Mouse (Mus musculus) forebrain, embryonic 13.5 days (tissue): ENCODE measurements at regions not wholly inside any gene's neighbourhood (a gene's known extent, or its start where the extent isn't known, plus 50 kb on each side); places are given as distances from the start of the nearest gene placed in this dataset.
A peak's percentile ranks its signal among the peaks of the same experiment; 100 is the strongest.

Source experiments
- ATAC-seq: fragments of 200-750 bp; cut with Nextera tagmentation; 2 replicates; pipeline ENCODE4 v1.8.0; 2017
- H3K27ac ChIP-seq: fragments of 300-500 bp; sonication (generic); 2 replicates; pipeline ENCODE4 v1.5.1; 2015; ENCODE audit warnings: inconsistent platforms, mild to moderate bottlenecking, moderate library complexity
- H3K27me3 ChIP-seq: fragments of 300-500 bp; sonication (generic); 2 replicates; pipeline ENCODE4 v1.6.1; 2015; ENCODE audit warnings: mild to moderate bottlenecking, inconsistent platforms
- H3K36me3 ChIP-seq: fragments of 300-500 bp; sonication (generic); 2 replicates; pipeline ENCODE4 v1.6.1; 2015; ENCODE audit warnings: mild to moderate bottlenecking, inconsistent platforms; ENCODE audit not compliant: poor library complexity, severe bottlenecking
- H3K4me1 ChIP-seq: fragments of 300-500 bp; sonication (generic); 2 replicates; pipeline ENCODE4 v1.6.1; 2015; ENCODE audit warnings: inconsistent platforms
- H3K4me2 ChIP-seq: fragments of 300-500 bp; sonication (generic); 2 replicates; pipeline ENCODE4 v1.6.1; 2015; ENCODE audit warnings: inconsistent platforms, mild to moderate bottlenecking, moderate library complexity
- H3K4me3 ChIP-seq: fragments of 300-500 bp; sonication (generic); 2 replicates; pipeline ENCODE4 v1.5.1; 2015; ENCODE audit warnings: mild to moderate bottlenecking, inconsistent platforms
- H3K9ac ChIP-seq: fragments of 300-500 bp; sonication (generic); 2 replicates; pipeline ENCODE4 v1.6.1; 2015; ENCODE audit warnings: mild to moderate bottlenecking, inconsistent platforms
- H3K9me3 ChIP-seq: fragments of 300-500 bp; sonication (generic); replicated peaks from 2 replicates; pipeline ENCODE4 v1.6.1; 2016; ENCODE audit warnings: inconsistent platforms
- WGBS: fragments of 180-500 bp; shearing (Covaris S2); methylation state at CpG from one replicate; pipeline ENCODE4 v1.1.7; 2015; 5-methylcytosine and 5-hydroxymethylcytosine counted together

GRCm38 (mm10) chr3:65449176-65449575 lies 56.8 kb upstream of the Ssr3 start:
- H3K9ac ChIP-seq: no peak overlapping the region
- no peak overlapping the region for H3K27ac ChIP-seq
- no peaks in the 10 kb centered on the region for H3K27me3 ChIP-seq
- no peaks in the 10 kb centered on the region for H3K4me1 ChIP-seq
- no peak for ATAC-seq
- H3K4me2 ChIP-seq: no peak overlapping the region
- H3K36me3 ChIP-seq: no peaks in the 10 kb centered on the region
- H3K9me3 ChIP-seq: no peaks in the 10 kb centered on the region
- H3K4me3 ChIP-seq: no peak overlapping the region
- WGBS: 90% methylated on average over 1 of the region's 1 CpGs

- 28% methylated on average over 1 of the region's 1 CpGs for WGBS
- H3K9ac ChIP-seq: no peak overlapping the region
These were observed 51.3 kb upstream of the Ssr3 start for GRCm38 (mm10) chr3:65443701-65444100.

GRCm38 (mm10) chr3:65442946-65443345 lies 50.5 kb upstream of the Ssr3 start:
- no peak overlapping the region; the same call in 1 of the 2 replicates for H3K27ac ChIP-seq
- H3K4me3 ChIP-seq: no peak overlapping the region
- no peak for ATAC-seq
- no peaks in the 10 kb centered on the region for H3K27me3 ChIP-seq
- no peak overlapping the region for H3K9ac ChIP-seq
- no peak overlapping the region for H3K4me2 ChIP-seq
- 65% methylated on average over 8 of the region's 8 CpGs for WGBS
- H3K36me3 ChIP-seq: no peaks in the 10 kb centered on the region
- no peaks in the 10 kb centered on the region for H3K9me3 ChIP-seq
- peaks cover 13% of the 10 kb centered on the region for H3K4me1 ChIP-seq

More at GRCm38 (mm10) chr3:65443701-65444100, 51.3 kb upstream of the Ssr3 start:
- ATAC-seq: no peak
- Histone ChIP-seq H3K4me3 (no peak overlapping the region), H3K27ac (no peak overlapping the region), H3K4me1 (peaks cover 13% of the 10 kb centered on the region), H3K4me2 (no peak overlapping the region), H3K27me3 (no peaks in the 10 kb centered on the region), H3K9me3 (no peaks in the 10 kb centered on the region), H3K36me3 (no peaks in the 10 kb centered on the region)

GRCm38 (mm10) chr3:65442269-65442668 lies 49.8 kb upstream of the Ssr3 start:
- peak; percentile 66 for ATAC-seq
- WGBS: 75% methylated on average over 4 of the region's 4 CpGs
- no peak overlapping the region for H3K27ac ChIP-seq

More at GRCm38 (mm10) chr3:65442269-65442668, 49.8 kb upstream of the Ssr3 start:
- no peaks in the 10 kb centered on the region for H3K27me3 ChIP-seq
- no peaks in the 10 kb centered on the region for H3K9me3 ChIP-seq
- H3K9ac ChIP-seq: no peak overlapping the region
- no peaks in the 10 kb centered on the region for H3K36me3 ChIP-seq
- no peak overlapping the region for H3K4me3 ChIP-seq
- peaks cover 13% of the 10 kb centered on the region for H3K4me1 ChIP-seq
- no peak overlapping the region for H3K4me2 ChIP-seq
